Mouse (Mus musculus) naive thymus-derived CD4-positive, alpha-beta T cell, adult 2 months (primary cell): ENCODE measurements around the gene Enox1.

Experiments
- DNase-seq: peaks from one replicate; pipeline ENCODE4 v3.0.0-alpha.2; 2011; ENCODE audit warnings: low read depth

Enox1 gene

GRCm38 (mm10) chr14:77705006-77705405 is 548.4 kb downstream of the Enox1 start:
- no peak for DNase-seq

DNA sequence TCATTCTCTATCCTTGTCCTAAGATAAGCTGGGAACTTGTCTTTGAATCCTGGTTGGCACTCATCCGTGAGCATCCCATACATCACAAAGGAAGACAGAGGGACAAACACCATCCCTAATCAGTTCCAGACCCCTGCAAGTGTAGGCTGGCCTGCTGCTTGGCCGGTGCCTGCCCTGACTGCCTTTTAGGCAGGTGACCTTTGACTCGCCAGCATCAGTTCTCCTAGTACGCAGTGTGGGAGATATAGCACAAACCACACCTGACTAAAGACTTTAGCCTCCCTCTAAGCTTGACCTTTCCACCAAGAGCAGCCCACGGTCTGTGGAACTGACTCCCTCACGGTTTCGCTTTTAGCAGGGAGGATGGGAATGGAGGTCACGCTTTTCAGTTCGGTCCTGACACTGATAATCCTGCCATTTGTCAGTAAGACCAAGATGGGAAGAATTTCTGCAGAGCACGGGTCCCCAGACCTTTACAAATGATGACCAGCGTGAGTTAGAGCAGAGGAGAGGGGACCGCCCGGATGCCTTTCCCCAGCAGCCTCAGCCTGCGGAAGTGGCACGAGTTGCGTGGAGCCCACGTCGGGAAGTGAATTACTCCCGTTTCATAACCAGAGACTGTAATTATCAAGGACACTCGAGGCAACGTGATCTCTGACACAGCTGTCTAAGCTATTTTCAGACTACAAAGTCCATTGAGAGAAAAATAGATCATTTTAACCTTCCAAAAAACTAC is 550.1 kb downstream of the Enox1 start:
- no peak for DNase-seq

DNA sequence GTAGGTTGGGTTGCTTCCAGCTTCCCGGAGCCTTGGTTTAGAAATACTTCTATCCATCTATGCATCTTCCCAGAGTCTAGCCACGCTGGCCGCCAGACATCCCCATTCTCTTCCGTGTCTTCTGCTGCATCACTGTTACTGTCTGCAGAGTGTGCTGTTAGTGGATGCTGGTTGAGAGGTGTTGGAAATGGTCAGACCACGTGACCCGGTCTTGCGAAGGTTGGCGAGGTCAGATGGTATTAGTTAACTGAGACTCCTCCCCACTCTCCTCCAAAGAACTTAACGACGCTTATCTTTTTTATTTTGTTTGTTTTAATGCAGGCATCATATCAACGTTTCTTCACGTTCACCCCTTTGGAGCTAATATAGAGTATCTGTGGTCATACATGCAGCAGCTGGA is 550.7 kb downstream of the Enox1 start:
- DNase-seq, result no peak

DNA sequence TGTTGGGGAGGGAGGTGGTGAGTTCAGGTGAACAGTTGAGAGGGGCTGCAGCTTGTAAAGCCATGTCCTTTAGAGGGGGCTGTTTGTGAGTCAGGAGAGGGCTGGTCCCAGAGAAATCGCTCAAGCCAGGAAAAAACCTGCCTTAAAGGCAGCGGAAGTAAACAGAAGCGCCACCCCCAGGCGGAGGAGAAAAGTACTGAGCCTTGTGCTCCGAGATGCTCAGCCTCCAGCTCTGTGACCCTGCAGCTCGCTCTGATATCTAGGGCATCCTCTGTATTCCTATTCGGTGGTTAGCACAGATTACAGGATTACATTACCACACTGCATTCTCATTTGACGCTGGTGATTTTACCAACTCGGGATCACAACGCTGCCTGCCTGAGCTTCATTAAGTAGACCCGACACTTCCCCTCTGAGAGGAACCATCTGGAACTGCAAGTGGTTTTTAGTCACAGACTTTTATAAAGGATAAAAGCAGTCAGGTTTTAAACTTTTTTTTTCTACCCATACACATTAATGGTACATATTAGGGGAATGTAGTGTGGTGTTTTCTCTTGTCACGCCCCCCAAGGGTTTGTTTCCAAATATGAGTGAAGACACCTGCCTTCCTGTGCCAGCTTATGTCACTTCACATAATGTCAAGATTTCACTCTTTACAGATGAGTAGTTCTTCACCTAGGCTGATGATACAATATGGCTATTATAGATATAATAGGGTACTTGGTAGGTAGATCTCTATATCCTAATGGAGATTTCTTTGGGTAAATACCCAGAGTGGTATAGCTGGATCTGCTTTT is 552.0 kb downstream of the Enox1 start:
- DNase-seq, result no peak

DNA sequence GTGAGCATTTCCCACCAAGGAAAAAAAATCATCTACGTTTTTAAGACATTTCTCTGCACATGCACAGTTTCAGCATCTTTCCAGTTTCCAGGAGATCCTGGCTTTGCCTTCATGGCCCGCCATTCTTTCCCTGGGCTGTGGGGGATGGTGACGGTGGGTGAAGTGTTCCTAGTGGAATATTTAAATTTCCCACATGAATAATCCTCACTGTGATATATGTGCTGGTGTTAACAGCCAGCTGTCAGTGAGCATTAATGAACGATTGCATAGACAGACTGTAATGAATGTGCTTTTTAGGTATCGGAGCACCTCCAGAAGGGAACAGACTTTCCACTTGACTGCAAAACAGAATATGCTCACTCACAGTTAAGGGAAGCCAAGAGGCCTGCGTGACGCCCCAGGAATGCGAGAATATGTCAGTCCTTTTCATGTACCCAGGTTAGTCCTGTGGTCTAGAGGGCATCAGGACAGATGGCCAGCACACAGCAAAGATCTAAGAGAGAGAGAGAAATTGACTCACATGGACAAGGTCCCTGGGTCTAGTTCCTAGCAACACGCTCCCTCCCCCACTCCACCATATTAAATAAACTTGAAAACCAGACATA is 558.5 kb downstream of the Enox1 start:
- no peak for DNase-seq

DNA sequence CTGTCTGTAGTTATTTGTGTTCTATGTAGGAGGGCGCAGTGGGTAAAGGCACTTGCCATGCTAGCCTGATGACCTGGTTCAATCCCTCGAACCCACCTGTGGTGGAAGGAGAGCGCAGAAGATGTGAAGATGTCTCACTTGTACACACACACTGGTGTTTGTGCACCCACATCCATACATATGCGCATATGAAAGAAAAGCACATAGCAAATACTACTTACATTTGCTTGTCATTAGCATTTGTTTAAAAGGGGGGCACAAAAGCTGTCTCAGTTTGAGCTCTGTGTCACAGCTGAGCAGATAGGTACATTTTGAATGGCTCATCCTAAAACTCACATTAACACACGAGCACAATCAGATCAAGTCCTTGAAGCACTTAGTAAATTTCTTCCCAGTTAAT is 560.4 kb downstream of the Enox1 start:
- no peak for DNase-seq

DNA sequence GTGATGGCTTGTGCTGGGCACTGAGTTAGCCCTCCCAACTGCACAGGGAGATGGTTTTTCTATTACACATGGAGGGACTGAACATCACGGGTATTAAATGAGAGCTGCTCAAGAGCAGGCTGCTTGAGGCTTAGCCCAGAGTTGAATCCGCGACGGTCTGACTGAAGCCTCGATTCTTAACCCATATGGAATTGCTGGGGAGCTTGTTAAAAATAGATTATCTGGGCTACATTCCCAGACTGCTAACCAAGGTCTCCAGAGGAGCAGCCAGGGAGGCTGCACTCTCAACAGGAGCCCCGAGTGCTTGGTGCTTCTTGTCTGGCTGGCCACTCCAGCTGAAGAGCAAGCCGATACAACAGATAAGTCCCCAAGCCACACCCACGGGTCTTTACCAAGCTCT is 562.3 kb downstream of the Enox1 start:
- DNase-seq, result no peak

GRCm38 (mm10) chr14:77738056-77738455 is 581.5 kb downstream of the Enox1 start:
- no peak for DNase-seq

- no peak for DNase-seq
Measured at GRCm38 (mm10) chr14:77738751-77739365, 582.3 kb downstream of the Enox1 start.

GRCm38 (mm10) chr14:77739376-77739775 is 582.8 kb downstream of the Enox1 start:
- DNase-seq, result no peak

DNA sequence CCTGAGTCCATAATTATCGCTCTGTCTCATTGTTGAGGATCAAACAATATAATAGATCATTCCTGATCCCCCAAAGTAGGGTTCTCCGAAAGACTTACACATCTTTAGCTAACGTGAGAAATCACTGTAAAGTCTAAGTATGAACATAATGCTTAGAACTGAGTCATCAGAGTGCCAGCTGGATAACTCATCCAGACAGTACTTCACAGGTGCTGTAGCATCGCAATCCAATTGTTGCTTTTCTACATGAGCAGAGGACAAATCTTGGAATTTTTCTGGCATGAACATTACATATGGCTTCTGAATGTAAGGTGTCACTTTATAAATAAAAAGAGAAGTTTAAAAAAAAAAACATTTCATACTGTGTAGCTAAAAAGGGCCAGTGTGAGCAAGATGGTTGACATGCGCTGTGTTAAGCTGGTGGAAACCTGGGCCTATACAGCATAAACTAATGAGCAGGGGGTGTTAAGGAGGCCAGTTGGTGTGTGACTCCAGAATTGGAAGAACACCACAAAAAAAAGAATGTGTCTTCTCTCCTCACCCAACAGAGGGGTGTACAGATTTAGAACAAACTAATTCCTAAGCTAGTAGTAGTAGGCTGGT is 588.2 kb downstream of the Enox1 start:
- no peak for DNase-seq

- DNase-seq, result no peak
Measured at GRCm38 (mm10) chr14:77748920-77749319, 592.4 kb downstream of the Enox1 start.
